Mouse (Mus musculus) kidney, embryonic 15.5 days (tissue): ENCODE data around the gene 2700049A03Rik. TPM values are rescaled to one million over a fixed set of nuclear protein-coding genes. Genes with fewer than 3 reads are reported as not detected.
A peak's percentile ranks its signal among the peaks of the same experiment; 100 is the strongest.

ENCODE experiments used
- ATAC-seq: fragments of 200-750 bp; cut with Nextera tagmentation; replicated peaks from 2 replicates; pipeline ENCODE4 v1.8.0; 2017; ENCODE audit warnings: moderate TSS enrichment; ENCODE audit not compliant: low FRiP score
- H3K27ac ChIP-seq: fragments of 300-500 bp; sonication (generic); 2 replicates; pipeline ENCODE4 v1.5.1; 2015; ENCODE audit warnings: mild to moderate bottlenecking, inconsistent platforms
- H3K27me3 ChIP-seq: fragments of 300-500 bp; sonication (generic); 2 replicates; pipeline ENCODE4 v1.6.1; 2015; ENCODE audit warnings: inconsistent platforms
- H3K36me3 ChIP-seq: fragments of 300-500 bp; sonication (generic); 2 replicates; pipeline ENCODE4 v1.6.1; 2015; ENCODE audit warnings: inconsistent platforms
- H3K4me1 ChIP-seq: fragments of 300-500 bp; sonication (generic); 2 replicates; pipeline ENCODE4 v1.6.1; 2015; ENCODE audit warnings: inconsistent platforms
- H3K4me2 ChIP-seq: fragments of 300-500 bp; sonication (generic); 2 replicates; pipeline ENCODE4 v1.6.1; 2015; ENCODE audit warnings: moderate library complexity, mild to moderate bottlenecking, inconsistent platforms
- H3K4me3 ChIP-seq: fragments of 300-500 bp; sonication (generic); replicated peaks from 2 replicates; pipeline ENCODE4 v1.5.1; 2015; ENCODE audit warnings: mild to moderate bottlenecking, inconsistent platforms
- H3K9ac ChIP-seq: fragments of 300-500 bp; sonication (generic); 2 replicates; pipeline ENCODE4 v1.6.1; 2015; ENCODE audit warnings: mild to moderate bottlenecking, inconsistent platforms
- H3K9me3 ChIP-seq: fragments of 300-500 bp; sonication (generic); replicated peaks from 2 replicates; pipeline ENCODE4 v1.6.1; 2016; ENCODE audit warnings: inconsistent platforms
- WGBS: fragments of 180-500 bp; shearing (Covaris S2); methylation state at CpG from one replicate; pipeline ENCODE4 v1.1.7; 2015; ENCODE audit warnings: mixed read lengths; 5-methylcytosine and 5-hydroxymethylcytosine counted together
- polyA plus RNA-seq: library from polyadenylated mRNA; unstranded; fragments of >200 nt; fragmentation: Nextera tagmentation; extraction: Ambion mirVana; gene quantifications from 2 replicates; pipeline ENCODE4 v1.2.1, GENCODE M21; 2015

2700049A03Rik gene
- polyA plus RNA-seq, 1 experiment from 2014 or later: 14.8 TPM

DNA sequence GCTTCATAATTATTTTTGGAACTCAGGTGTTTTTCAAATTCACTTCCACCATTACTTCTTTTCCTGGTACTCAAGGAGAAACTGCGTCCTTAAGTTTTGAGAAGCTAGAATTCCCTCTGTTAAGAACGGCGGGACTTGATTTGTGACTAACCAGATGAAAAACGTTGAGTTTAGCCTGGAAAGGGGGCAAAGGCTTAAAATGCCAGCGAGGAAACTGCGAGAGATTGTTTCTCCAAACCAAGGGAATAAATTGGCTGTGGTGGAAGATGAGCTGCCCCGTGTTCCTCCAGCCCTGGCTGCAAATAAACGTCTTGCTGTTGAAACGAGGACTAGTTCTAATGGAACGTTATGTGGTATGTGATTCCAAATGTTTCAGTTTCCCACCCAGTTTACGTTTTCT, 1.0 kb downstream of the 2700049A03Rik start:
- peak overlapping the region; percentile 98 for H3K9ac ChIP-seq
- 0 out of 2 replicates have a peak overlapping the region, but pooled peaks have one; percentile 23 for H3K27ac ChIP-seq
- peak overlapping the region; percentile 97 for H3K4me3 ChIP-seq
- no peak for ATAC-seq
- H3K4me2 ChIP-seq: peak overlapping the region; percentile 92
- H3K4me1 ChIP-seq: peaks cover 22% of the 10 kb centered on the region
- 3% methylated on average over 11 of the region's 11 CpGs for WGBS
- H3K27me3 ChIP-seq: no peaks in the 10 kb centered on the region
- no peaks in the 10 kb centered on the region for H3K9me3 ChIP-seq
- H3K36me3 ChIP-seq: peaks cover 34% of the 10 kb centered on the region

DNA sequence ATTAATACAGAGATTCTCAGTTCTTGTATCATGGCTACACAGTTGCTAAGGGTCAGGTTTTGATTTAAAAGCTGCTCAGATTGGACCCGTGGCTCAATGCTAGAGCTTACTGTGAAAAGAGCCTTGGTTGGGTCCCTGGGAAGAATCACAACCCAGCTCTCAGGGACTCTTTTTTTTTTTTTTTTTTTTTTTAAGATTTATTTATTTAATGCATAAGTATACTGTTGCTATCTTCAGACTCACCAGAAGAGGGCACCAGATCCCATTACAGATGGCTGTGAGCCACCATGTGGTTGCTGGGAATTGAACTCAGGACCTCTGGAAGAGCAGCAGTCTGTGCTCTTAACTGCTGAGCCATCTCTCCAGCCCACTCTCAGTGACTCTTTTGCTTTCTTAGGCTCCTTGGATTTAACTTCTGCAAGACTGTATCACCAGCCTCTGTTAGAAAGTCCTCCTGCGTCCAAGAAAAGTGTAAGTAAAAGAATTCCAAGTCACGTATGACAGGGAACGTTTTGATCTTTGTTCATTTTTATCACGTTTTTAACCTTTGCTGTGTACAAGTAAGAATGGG, 2.7 kb downstream of the 2700049A03Rik start:
- ATAC-seq: no peak
- Histone ChIP-seq H3K27me3 (no peaks in the 10 kb centered on the region), H3K4me2 (peak overlapping the region; percentile 92; the same call in 1 of the 2 replicates), H3K27ac (no peak overlapping the region), H3K4me3 (no peak overlapping the region), H3K9me3 (no peaks in the 10 kb centered on the region), H3K4me1 (peaks cover 22% of the 10 kb centered on the region), H3K9ac (no peak overlapping the region), H3K36me3 (peaks cover 45% of the 10 kb centered on the region)
- WGBS: 80% methylated on average over 5 of the region's 5 CpGs

DNA sequence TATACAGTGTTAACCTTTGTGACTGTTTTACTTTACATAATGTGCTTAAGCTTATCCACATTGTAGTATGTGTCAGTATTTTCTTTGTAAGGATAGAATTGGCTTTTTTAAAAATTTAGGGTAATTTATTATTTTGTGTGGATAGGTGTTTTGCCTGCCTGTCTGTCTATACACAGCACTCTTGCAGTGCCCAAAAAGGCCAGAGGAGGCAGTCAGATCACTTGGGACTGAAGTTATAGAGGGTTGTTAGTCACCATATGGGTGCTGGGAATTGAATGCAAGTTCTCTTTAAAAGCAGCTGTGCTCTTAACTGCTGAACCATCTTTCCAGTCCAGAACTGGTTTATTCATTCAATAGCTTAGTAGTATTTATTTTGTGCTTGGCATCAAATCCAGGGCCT, 4.5 kb downstream of the 2700049A03Rik start:
- H3K4me3 ChIP-seq: no peak overlapping the region
- H3K9me3 ChIP-seq: no peaks in the 10 kb centered on the region
- peaks cover 64% of the 10 kb centered on the region for H3K36me3 ChIP-seq
- peaks cover 14% of the 10 kb centered on the region for H3K4me1 ChIP-seq
- no peaks in the 10 kb centered on the region for H3K27me3 ChIP-seq
- H3K27ac ChIP-seq: no peak overlapping the region
- no peak for ATAC-seq
- H3K4me2 ChIP-seq: no peak overlapping the region
- no peak overlapping the region for H3K9ac ChIP-seq

DNA sequence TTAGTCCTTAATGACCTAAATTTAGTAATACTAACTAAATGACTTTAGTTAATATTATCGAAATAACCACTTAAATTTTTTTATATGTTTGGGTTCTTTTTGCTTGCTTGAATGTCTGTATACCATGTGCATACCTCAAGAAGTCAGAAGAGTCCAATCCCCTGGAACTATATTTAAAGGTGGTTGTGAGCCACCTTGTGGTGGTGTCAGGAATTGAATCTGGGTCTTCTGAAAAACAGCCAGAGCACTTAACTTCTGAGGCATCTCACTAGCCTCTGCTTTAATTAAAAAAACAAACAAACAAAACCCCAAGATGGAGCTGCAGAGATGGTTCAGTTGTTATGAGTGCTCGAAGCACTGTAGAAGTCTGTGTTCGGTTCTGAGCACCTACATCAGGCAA, 11.0 kb downstream of the 2700049A03Rik start:
- H3K36me3 ChIP-seq: peaks cover 85% of the 10 kb centered on the region
- H3K4me1 ChIP-seq: no peaks in the 10 kb centered on the region
- H3K9ac ChIP-seq: no peak overlapping the region
- H3K27me3 ChIP-seq: no peaks in the 10 kb centered on the region
- no peaks in the 10 kb centered on the region for H3K9me3 ChIP-seq
- H3K27ac ChIP-seq: no peak overlapping the region
- no peak overlapping the region for H3K4me2 ChIP-seq
- WGBS: 89% methylated on average over 3 of the region's 3 CpGs
- ATAC-seq: no peak
- H3K4me3 ChIP-seq: no peak overlapping the region

GRCm38 (mm10) chr12:71148801-71149200, 12.2 kb downstream of the 2700049A03Rik start:
- H3K4me1 ChIP-seq: no peaks in the 10 kb centered on the region
- H3K27me3 ChIP-seq: no peaks in the 10 kb centered on the region
- H3K4me3 ChIP-seq: no peak overlapping the region
- WGBS: 96% methylated on average over 9 of the region's 9 CpGs
- no peak overlapping the region for H3K9ac ChIP-seq
- no peak for ATAC-seq
- no peak overlapping the region for H3K4me2 ChIP-seq
- no peak overlapping the region for H3K27ac ChIP-seq
- H3K36me3 ChIP-seq: peaks cover 85% of the 10 kb centered on the region
- no peaks in the 10 kb centered on the region for H3K9me3 ChIP-seq

- Histone ChIP-seq H3K9ac (no peak overlapping the region), H3K36me3 (peaks cover 85% of the 10 kb centered on the region)
These were observed 12.8 kb downstream of the 2700049A03Rik start for GRCm38 (mm10) chr12:71149456-71149855.

DNA sequence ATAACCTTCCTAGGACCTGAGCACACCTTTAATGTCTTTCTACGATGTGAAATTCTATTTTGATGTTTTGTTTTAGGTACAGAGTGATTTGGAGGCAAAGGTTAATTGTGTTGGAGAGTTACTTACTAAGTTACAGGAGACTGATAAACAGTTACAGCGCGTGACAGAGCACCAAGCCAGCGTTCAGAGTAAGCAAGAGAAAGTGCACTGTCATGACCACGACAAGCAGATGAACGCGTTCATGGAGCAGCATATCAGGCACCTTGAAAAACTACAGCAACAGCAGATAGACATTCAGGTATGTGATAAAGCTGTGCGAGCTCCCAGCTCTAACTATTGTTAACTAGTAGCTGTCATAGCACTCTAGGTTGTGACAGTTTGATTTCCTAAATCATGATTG, 13.5 kb downstream of the 2700049A03Rik start:
- no peak overlapping the region for H3K27ac ChIP-seq
- peaks cover 84% of the 10 kb centered on the region for H3K36me3 ChIP-seq
- H3K9ac ChIP-seq: no peak overlapping the region
- H3K4me2 ChIP-seq: no peak overlapping the region
- no peaks in the 10 kb centered on the region for H3K9me3 ChIP-seq
- no peak for ATAC-seq
- H3K4me3 ChIP-seq: no peak overlapping the region
- WGBS: 93% methylated on average over 8 of the region's 8 CpGs
- no peaks in the 10 kb centered on the region for H3K27me3 ChIP-seq
- H3K4me1 ChIP-seq: no peaks in the 10 kb centered on the region

More at GRCm38 (mm10) chr12:71149456-71149855, 12.8 kb downstream of the 2700049A03Rik start:
- no peak for ATAC-seq
- H3K27ac ChIP-seq: no peak overlapping the region
- no peaks in the 10 kb centered on the region for H3K9me3 ChIP-seq
- WGBS: 91% methylated on average over 6 of the region's 6 CpGs
- H3K4me1 ChIP-seq: no peaks in the 10 kb centered on the region
- no peaks in the 10 kb centered on the region for H3K27me3 ChIP-seq
- no peak overlapping the region for H3K4me3 ChIP-seq
- H3K4me2 ChIP-seq: no peak overlapping the region

GRCm38 (mm10) chr12:71154979-71155378, 18.3 kb downstream of the 2700049A03Rik start:
- H3K27ac ChIP-seq: no peak overlapping the region
- no peaks in the 10 kb centered on the region for H3K9me3 ChIP-seq
- H3K27me3 ChIP-seq: no peaks in the 10 kb centered on the region
- H3K4me2 ChIP-seq: no peak overlapping the region
- H3K9ac ChIP-seq: no peak overlapping the region
- peaks cover 81% of the 10 kb centered on the region for H3K36me3 ChIP-seq
- H3K4me1 ChIP-seq: no peaks in the 10 kb centered on the region
- H3K4me3 ChIP-seq: no peak overlapping the region
- no peak for ATAC-seq
- 91% methylated on average over 6 of the region's 6 CpGs for WGBS

DNA sequence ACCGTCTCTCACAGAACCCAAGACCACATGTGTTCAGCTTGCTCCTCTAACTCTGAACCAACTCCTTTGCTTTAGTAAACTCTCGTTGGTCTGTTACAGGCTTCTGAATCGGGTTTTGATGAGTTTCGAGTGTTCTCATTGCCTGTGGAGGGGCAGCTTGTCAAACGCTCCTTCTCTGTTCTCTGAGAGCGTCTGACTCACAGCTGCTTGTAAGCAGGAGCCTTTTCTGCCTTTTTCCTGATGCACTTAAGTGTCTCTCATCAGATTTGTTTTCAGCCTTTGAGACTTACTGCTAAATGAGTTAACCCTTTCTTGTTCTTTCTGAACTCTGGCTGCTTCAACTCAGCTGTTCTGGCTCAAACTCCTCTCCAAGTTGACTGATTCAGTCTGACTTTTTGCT, 21.3 kb downstream of the 2700049A03Rik start:
- Histone ChIP-seq H3K4me2 (no peak overlapping the region), H3K36me3 (peaks cover 82% of the 10 kb centered on the region), H3K9ac (no peak overlapping the region), H3K4me3 (no peak overlapping the region), H3K9me3 (no peaks in the 10 kb centered on the region), H3K27me3 (no peaks in the 10 kb centered on the region), H3K4me1 (no peaks in the 10 kb centered on the region), H3K27ac (no peak overlapping the region)
- 89% methylated on average over 6 of the region's 6 CpGs for WGBS
- ATAC-seq: no peak

DNA sequence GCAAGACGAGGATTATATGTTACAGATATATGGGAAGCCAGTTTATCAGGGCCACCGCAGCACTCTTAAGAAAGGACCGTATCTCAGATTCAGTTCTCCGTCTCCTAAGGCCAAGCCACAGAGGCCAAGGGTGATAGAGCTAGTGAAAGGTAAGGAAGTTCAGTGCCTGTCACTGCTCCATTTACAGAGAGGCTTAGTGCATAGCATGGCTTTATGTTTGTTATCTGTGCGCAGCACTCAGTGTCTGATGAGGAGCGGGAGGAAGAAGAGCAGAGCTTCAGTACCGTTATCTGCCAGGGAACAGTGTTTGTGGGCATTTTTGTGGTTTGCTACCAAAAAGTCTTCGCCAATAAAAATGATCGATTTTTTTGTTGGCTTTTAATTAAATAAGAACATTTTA, 27.8 kb downstream of the 2700049A03Rik start:
- no peak overlapping the region for H3K27ac ChIP-seq
- H3K4me3 ChIP-seq: no peak overlapping the region
- no peaks in the 10 kb centered on the region for H3K27me3 ChIP-seq
- H3K4me1 ChIP-seq: no peaks in the 10 kb centered on the region
- no peaks in the 10 kb centered on the region for H3K9me3 ChIP-seq
- WGBS: 92% methylated on average over 9 of the region's 9 CpGs
- H3K36me3 ChIP-seq: peaks cover 72% of the 10 kb centered on the region
- no peak overlapping the region for H3K9ac ChIP-seq
- no peak overlapping the region for H3K4me2 ChIP-seq
- ATAC-seq: no peak

DNA sequence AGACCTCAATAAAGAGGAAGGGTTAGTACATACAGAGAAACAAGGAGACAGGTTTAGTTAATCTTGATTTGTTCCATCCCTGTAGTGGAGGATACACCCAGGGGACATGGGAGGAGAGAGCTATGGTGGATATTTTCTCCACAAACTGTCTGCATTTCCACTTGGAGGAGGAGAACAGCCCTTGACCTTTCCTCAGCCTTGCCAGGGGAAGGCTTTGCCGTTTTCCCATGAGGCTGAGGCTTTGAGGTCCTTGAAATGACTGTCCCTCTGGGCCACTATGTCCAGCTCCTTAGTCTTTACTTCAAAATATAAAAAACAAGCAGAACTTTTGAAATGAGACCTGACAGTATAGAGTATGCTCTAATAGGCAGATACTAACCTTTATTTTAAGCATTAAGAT, 33.3 kb downstream of the 2700049A03Rik start:
- H3K4me3 ChIP-seq: no peak overlapping the region
- no peaks in the 10 kb centered on the region for H3K4me1 ChIP-seq
- H3K9ac ChIP-seq: no peak overlapping the region
- no peak overlapping the region for H3K4me2 ChIP-seq
- no peak for ATAC-seq
- 83% methylated on average over 1 of the region's 1 CpGs for WGBS
- H3K27me3 ChIP-seq: no peaks in the 10 kb centered on the region
- no peak overlapping the region for H3K27ac ChIP-seq
- H3K9me3 ChIP-seq: no peaks in the 10 kb centered on the region
- peaks cover 57% of the 10 kb centered on the region for H3K36me3 ChIP-seq

DNA sequence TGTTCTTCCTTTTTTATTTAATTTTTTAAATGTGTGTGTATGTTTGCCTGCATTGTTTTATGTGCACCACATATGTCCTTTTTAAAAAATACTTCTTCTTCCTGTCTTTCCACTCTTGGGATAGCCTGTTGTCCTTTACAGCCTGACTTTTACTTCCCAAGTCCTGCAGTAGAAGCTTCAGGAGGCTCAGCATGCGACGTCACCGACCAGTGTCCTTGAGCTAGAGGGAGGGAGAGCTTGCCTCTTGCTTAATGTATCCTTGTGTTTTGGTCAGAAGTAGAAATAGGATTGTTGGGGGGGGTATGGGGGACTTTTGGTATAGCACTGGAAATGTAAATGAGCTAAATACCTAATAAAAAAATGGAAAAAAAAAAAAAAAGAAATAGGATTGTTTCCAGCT, 47.1 kb downstream of the 2700049A03Rik start:
- H3K4me3 ChIP-seq: no peak overlapping the region
- H3K4me2 ChIP-seq: no peak overlapping the region
- H3K4me1 ChIP-seq: no peaks in the 10 kb centered on the region
- no peak overlapping the region for H3K9ac ChIP-seq
- no peak for ATAC-seq
- 90% methylated on average over 3 of the region's 3 CpGs for WGBS
- peaks cover 69% of the 10 kb centered on the region for H3K36me3 ChIP-seq
- H3K9me3 ChIP-seq: no peaks in the 10 kb centered on the region
- no peaks in the 10 kb centered on the region for H3K27me3 ChIP-seq
- no peak overlapping the region for H3K27ac ChIP-seq

GRCm38 (mm10) chr12:71184396-71184795, 47.7 kb downstream of the 2700049A03Rik start:
- H3K4me1 ChIP-seq: no peaks in the 10 kb centered on the region
- peaks cover 69% of the 10 kb centered on the region for H3K36me3 ChIP-seq
- no peaks in the 10 kb centered on the region for H3K9me3 ChIP-seq
- 99% methylated on average over 4 of the region's 4 CpGs for WGBS
- ATAC-seq: no peak
- no peak overlapping the region for H3K4me2 ChIP-seq
- H3K27ac ChIP-seq: no peak overlapping the region
- no peak overlapping the region for H3K4me3 ChIP-seq
- no peak overlapping the region for H3K9ac ChIP-seq
- H3K27me3 ChIP-seq: no peaks in the 10 kb centered on the region
